Mouse (Mus musculus): Measurements from ENCODE around the gene Dyx1c1.

Dyx1c1 gene

GRCm38 (mm10) chr9:72972984-72973383, 14.4 kb downstream of the Dyx1c1 start:
- intact Hi-C loops (cut with DNase I) = no loop called here

- intact Hi-C loops (cut with DNase I) = no loop called here
Observed at GRCm38 (mm10) chr9:72974734-72975133, 16.1 kb downstream of the Dyx1c1 start.

DNA sequence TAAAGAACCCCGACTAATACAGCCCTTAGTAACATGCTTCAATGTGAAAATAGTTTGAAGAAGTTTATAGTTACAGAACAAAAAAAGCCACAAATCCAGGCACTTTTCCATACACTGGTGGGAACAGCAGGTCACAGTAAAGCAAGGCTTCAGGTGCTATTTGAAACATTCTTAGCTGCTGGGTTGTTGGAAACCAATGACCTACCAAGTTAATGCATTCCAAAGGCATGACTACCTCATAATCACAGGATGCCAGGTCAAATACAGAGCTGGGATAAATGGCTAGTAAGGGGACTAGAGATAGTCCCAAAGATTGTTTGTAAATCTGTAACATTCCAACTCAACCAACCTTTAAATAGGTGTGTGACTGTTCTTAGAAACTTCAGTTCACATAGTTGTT, 16.7 kb downstream of the Dyx1c1 start:
- intact Hi-C loops (cut with DNase I) = no loop called here

DNA sequence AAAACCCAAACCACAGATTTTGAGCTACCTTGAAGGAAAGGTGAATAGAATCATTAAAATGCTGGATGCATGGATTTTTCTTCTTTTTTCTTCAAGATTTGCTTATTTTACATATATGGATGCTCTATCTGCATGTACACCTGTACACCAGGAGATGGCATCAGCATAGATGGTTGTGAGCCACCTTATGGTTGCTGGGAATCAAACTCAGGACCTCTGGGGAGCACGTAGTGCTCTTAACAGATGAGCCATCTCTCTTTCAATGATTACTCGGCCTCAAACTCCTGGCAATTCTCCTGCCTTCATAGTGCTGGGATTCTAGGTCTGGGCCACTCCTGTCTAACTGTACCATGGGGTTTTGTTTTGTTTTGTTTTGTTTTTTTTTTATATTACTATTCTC, 24.5 kb downstream of the Dyx1c1 start:
- intact Hi-C loops (cut with DNase I) = no loop called here

GRCm38 (mm10) chr9:72985250-72986220, 26.9 kb downstream of the Dyx1c1 start, which contains the start of the genes Ccpg1os and Ccpg1:
Ccpg1os (minus strand) TSS chr9:72985382.
Ccpg1 (plus strand) TSS chr9:72985429.
- intact Hi-C loops (cut with DNase I) = no loop called here

DNA sequence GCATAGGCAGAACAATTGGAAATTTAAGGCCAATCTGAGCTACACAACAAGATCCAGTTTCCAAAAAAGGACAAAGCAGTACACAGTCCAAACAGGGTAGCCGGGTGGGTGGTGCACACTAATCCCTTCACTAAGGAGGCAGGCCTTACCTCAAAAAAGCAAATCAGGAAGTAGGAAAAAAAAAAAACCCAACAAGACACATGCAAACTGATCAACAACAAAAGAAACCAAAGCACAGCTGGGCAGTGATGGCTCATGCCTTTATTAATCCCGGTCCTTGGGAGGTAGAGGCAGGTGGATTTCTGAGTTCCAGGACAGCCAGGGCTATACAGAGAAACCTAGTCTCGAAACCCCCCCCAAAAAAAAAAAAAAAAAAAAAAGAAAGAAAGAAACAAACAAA, 29.1 kb downstream of the Dyx1c1 start:
- intact Hi-C loops (cut with DNase I) = no loop called here

- intact Hi-C loops (cut with DNase I) = no loop called here
Observed at GRCm38 (mm10) chr9:72988706-72989105, 30.1 kb downstream of the Dyx1c1 start.

DNA sequence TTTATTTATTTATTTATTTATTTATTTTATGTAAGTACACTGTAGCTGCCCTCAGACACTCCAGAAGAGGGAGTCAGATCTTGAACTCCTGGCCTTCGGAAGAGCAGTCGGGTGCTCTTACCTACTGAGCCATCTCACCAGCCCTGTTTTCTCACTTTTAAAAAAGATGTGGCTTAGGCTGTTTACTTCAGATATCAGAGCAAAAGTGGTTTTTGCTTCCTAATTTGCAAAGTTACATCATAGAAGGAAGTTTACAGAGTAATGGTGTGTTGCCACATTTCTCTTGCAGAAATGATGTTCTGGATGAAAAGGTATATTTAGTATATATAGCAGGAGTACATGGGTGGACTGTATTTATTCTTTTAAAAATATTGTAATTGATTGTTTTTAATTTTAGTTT, 32.8 kb downstream of the Dyx1c1 start:
- intact Hi-C loops (cut with DNase I) = no loop called here

GRCm38 (mm10) chr9:72992576-72992975, 34.0 kb downstream of the Dyx1c1 start:
- intact Hi-C loops (cut with DNase I) = no loop called here

- intact Hi-C loops (cut with DNase I) = no loop called here
Observed at GRCm38 (mm10) chr9:72996167-72996566, 37.6 kb downstream of the Dyx1c1 start.

GRCm38 (mm10) chr9:72996806-72997205, 38.2 kb downstream of the Dyx1c1 start:
- intact Hi-C loops (cut with DNase I) = no loop called here

DNA sequence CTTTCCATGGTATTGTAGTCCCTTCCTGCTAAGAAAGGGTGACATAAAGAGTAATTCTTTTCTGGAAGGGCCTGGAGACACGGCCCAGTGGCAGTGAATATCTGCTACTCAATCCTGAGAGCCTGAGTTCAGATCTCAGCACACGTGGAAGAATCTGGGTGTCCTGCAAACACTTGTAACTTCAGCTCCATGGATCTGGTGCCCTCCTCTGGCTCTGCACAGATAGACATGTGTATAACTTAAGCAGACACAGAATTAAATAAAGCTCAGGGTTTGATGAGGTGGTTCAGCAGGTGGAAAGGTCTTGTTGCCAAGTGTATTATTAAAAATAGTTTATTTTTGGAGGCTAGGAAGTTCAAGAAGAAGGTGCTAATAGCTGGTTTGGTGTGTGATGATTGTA, 41.9 kb downstream of the Dyx1c1 start:
- intact Hi-C loops (cut with DNase I) = no loop called here

- intact Hi-C loops (cut with DNase I) = no loop called here
Observed at GRCm38 (mm10) chr9:73001314-73002011, 42.9 kb downstream of the Dyx1c1 start.

GRCm38 (mm10) chr9:73002177-73002576, 43.6 kb downstream of the Dyx1c1 start:
- intact Hi-C loops (cut with DNase I) = no loop called here

DNA sequence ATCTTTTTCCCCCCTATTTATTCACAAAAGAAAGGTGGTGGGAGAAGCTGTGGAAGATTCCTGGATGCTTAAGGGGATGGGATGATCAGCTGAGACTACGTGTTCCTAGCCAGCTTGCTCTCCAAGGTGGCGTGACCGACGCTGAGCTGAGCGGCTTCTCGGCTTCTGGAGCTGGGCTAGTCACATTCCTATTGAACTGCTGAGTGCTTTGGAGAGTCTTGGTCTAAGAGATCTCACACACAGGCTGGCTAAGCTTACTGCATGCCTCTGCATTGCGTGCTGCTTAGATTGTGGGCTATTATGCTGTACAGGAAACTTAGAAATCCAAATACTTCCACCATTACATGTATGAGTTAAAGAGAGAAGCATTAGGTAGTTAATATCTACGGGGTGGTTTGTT, 45.5 kb downstream of the Dyx1c1 start:
- intact Hi-C loops (cut with DNase I) = no loop called here

DNA sequence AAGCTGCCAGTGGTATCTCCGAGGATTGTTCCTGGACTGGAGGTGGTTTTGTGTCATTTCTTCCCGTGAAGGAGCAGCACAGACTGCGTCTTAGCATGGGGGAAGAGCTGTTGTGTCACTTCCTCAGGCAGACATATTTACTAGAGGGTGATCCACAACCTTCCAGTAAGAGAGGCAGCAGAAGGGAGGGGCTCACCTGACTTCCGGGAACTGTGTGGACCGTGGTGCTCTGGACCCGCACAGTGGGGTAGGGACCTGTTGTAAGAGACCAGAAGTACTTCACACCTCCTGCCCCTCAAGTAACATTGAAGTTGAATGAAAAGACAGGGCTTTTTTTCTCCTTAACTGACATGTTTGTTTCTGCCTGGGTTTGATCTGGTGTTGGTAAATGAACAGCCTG, 46.5 kb downstream of the Dyx1c1 start:
- intact Hi-C loops (cut with DNase I) = no loop called here

DNA sequence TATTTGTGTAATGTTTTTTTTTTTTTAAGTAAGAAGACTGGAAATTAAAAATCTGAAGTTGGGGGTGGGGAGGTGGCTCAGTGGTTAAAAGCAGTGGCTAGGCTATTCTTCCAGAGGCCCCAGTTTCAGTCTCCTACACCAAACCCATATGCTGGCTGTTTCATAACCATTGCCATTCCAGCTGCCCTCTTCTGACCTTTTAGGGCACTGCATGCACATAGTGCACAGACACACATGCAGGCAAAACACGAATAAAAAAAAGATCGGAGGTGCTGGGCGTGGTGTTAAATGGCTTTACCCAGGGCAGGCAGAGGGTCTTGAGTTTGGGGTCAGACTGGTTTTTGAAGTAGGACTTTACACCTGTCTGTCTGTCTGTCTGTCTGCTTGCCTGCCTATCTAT, 47.6 kb downstream of the Dyx1c1 start:
- intact Hi-C loops (cut with DNase I) = no loop called here

GRCm38 (mm10) chr9:73008384-73008783, 49.8 kb downstream of the Dyx1c1 start:
- intact Hi-C loops (cut with DNase I) = no loop called here

GRCm38 (mm10) chr9:73012629-73013028, 54.0 kb downstream of the Dyx1c1 start:
- intact Hi-C loops (cut with DNase I) = no loop called here

DNA sequence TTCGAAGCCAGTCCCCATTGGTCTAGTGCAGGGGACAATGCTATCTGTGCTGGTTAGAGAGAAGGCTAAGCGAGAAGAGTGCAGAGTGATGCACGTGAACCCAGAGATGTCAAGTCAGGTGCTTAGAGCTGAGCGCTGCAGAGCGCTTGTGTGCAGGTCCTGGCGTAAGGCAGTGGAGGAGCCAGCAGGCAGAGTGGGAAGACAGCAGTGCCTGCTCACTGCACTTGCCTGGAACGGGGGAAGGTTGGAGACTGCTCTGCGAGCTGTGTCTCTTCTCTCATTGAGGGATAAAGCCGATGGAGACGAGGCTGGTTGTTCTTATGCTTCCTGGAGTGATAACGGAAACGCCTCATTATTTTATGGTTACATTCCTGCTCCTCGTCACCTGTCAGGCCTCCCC, 56.1 kb downstream of the Dyx1c1 start:
- intact Hi-C loops (cut with DNase I) = no loop called here

- intact Hi-C loops (cut with DNase I) = no loop called here
Observed at GRCm38 (mm10) chr9:73019841-73020240, 61.3 kb downstream of the Dyx1c1 start.

DNA sequence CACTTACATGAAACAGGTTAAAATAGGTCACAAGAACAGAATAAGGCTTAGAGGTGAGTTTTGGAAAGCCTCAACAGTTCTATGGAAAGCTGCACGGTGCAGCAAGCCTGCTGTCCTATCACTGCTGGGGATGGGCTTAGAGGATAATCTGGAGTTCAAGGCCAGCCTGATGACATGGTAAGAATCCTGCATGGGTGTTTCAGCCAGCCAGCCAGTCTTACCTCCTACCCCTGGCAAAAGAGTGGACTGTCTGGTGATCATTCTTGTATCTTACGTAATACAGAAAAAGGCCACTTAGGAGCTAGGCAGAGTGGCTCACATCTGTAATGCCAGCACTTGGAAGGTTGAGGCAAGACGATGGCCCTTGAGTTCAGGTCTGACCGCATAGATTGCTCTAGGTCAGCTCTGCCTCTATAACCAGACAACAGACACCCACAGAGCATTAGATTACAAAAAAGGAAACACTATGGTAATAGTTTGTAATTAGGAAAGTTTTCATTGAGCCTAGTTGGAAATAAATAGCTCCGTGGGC, 62.0 kb downstream of the Dyx1c1 start:
- intact Hi-C loops (cut with DNase I) = no loop called here
